Mouse (Mus musculus): ENCODE results near the gene Cdc14a. TPM values are rescaled to one million over a fixed set of nuclear protein-coding genes. Genes with fewer than 3 reads are reported as not detected.

Cdc14a gene
- polyA plus RNA-seq, 1 experiment from 2014 or later: 7.1 TPM

- ATAC-seq: no peak
- no peak for DNase-seq (ENCODE audit: low read depth, low spot score)
- TF ChIP-seq CTCF (IDR thresholded peaks at IDR 0.05): no peak
- ChIA-PET POLR2A (interaction anchor here (0.7 kb wide), 1 partner anchor 427 kb away, joined by 3 read pairs; no protein-coding TSS in a partner anchor), CTCF (interaction anchor here (1.3 kb wide), 1 partner anchor 11 kb away, joined by 4 read pairs; no protein-coding TSS in a partner anchor)
- in situ Hi-C loops (cut with MboI; ENCODE audit: low pct_unique_long_range_greater_than_20kb): loop anchor here (5.0 kb wide), 2 partner anchors 73 to 77 kb away; no protein-coding TSS in a partner anchor
- H3K27me3 ChIP-seq: no peaks in the 10 kb centered on the region
These were observed 4.0 kb downstream of the Cdc14a start for GRCm38 (mm10) chr3:116419791-116420190.

GRCm38 (mm10) chr3:116414451-116414860 lies 9.4 kb downstream of the Cdc14a start:
- no peak for ATAC-seq
- POLR2A ChIA-PET: interaction anchor here (0.6 kb wide), 1 partner anchor 88 kb away, joined by 5 read pairs; no protein-coding TSS in a partner anchor
- DNase-seq (ENCODE audit: low read depth, low spot score): no peak
- CTCF ChIA-PET: interaction anchor here (1.3 kb wide), 1 partner anchor 9 kb away, joined by 4 read pairs; the partner anchor contains the start of gene Cdc14a
- H3K27me3 ChIP-seq: no peaks in the 10 kb centered on the region
- in situ Hi-C loops (cut with MboI; ENCODE audit: low pct_unique_long_range_greater_than_20kb): no loop called here
- TF ChIP-seq CTCF (IDR thresholded peaks at IDR 0.05): no peak

GRCm38 (mm10) chr3:116412954-116413724 lies 10.7 kb downstream of the Cdc14a start:
- DNase-seq (ENCODE audit: low read depth, low spot score) (no peak), ATAC-seq (peak; percentile 24)
- in situ Hi-C loops (cut with MboI; ENCODE audit: low pct_unique_long_range_greater_than_20kb): no loop called here
- ChIA-PET POLR2A (no interaction called here), CTCF (interaction anchor here (1.2 to 1.4 kb wide), 3 partner anchors 9 to 30 kb away, joined by 3 to 7 read pairs (median 3); no protein-coding TSS in a partner anchor)
- TF ChIP-seq CTCF (IDR thresholded peaks at IDR 0.05): no peak
- H3K27me3 ChIP-seq: no peaks in the 10 kb centered on the region

GRCm38 (mm10) chr3:116410051-116410450 lies 13.8 kb downstream of the Cdc14a start:
- no peaks in the 10 kb centered on the region for H3K27me3 ChIP-seq
- no peak for DNase-seq (ENCODE audit: low read depth, low spot score)
- ATAC-seq: no peak
- in situ Hi-C loops (cut with MboI; ENCODE audit: low pct_unique_long_range_greater_than_20kb): no loop called here
- no peak for TF ChIP-seq CTCF (IDR thresholded peaks at IDR 0.05)
- ChIA-PET POLR2A (no interaction called here), CTCF (interaction anchor here (1.2 to 1.8 kb wide), 3 partner anchors 31 to 78 kb away, joined by 3 to 5 read pairs (median 4); no protein-coding TSS in a partner anchor)

- CTCF ChIA-PET: interaction anchor here (1.2 to 1.8 kb wide), 3 partner anchors 32 to 78 kb away, joined by 3 to 5 read pairs (median 4); no protein-coding TSS in a partner anchor
- ATAC-seq: no peak
- no peak for TF ChIP-seq CTCF (IDR thresholded peaks at IDR 0.05)
- in situ Hi-C loops (cut with MboI; ENCODE audit: low pct_unique_long_range_greater_than_20kb): no loop called here
- POLR2A ChIA-PET: no interaction called here
- H3K27me3 ChIP-seq: no peaks in the 10 kb centered on the region
- no peak for DNase-seq (ENCODE audit: low read depth, low spot score)
These were observed 14.3 kb downstream of the Cdc14a start for GRCm38 (mm10) chr3:116409486-116409885.

- DNase-seq (ENCODE audit: low read depth, low spot score): no peak
- in situ Hi-C loops (cut with MboI; ENCODE audit: low pct_unique_long_range_greater_than_20kb): no loop called here
- CTCF ChIA-PET: interaction anchor here (1.3 to 1.8 kb wide), 4 partner anchors 10 to 77 kb away, joined by 4 to 8 read pairs (median 4); no protein-coding TSS in a partner anchor
- no peaks in the 10 kb centered on the region for H3K27me3 ChIP-seq
- POLR2A ChIA-PET: interaction anchor here (0.7 kb wide), 1 partner anchor 15 kb away, joined by 3 read pairs; no protein-coding TSS in a partner anchor
- TF ChIP-seq CTCF (IDR thresholded peaks at IDR 0.05): no peak
- no peak for ATAC-seq
These were observed 15.0 kb downstream of the Cdc14a start for GRCm38 (mm10) chr3:116408856-116409255.

- no peaks in the 10 kb centered on the region for H3K27me3 ChIP-seq
- ChIA-PET CTCF (interaction anchor here (1.1 to 1.3 kb wide), 2 partner anchors 10 to 18 kb away, joined by 4 to 5 read pairs; no protein-coding TSS in a partner anchor), POLR2A (interaction anchor here (0.6 to 1.1 kb wide), 2 partner anchors 19 kb away, joined by 3 read pairs; no protein-coding TSS in a partner anchor)
- TF ChIP-seq CTCF (IDR thresholded peaks at IDR 0.05): no peak
- DNase-seq (ENCODE audit: low read depth, low spot score): no peak
- ATAC-seq: no peak
- in situ Hi-C loops (cut with MboI; ENCODE audit: low pct_unique_long_range_greater_than_20kb): no loop called here
These were observed 18.3 kb downstream of the Cdc14a start for GRCm38 (mm10) chr3:116405516-116405915.

GRCm38 (mm10) chr3:116401436-116401835 lies 22.4 kb downstream of the Cdc14a start:
- in situ Hi-C loops (cut with MboI; ENCODE audit: low pct_unique_long_range_greater_than_20kb): no loop called here
- ChIA-PET POLR2A (no interaction called here), CTCF (interaction anchor here (1.8 kb wide), 1 partner anchor 13 kb away, joined by 4 read pairs; no protein-coding TSS in a partner anchor)
- no peak for DNase-seq (ENCODE audit: low read depth, low spot score)
- no peak for TF ChIP-seq CTCF (IDR thresholded peaks at IDR 0.05)
- H3K27me3 ChIP-seq: no peaks in the 10 kb centered on the region
- no peak for ATAC-seq

GRCm38 (mm10) chr3:116399349-116400090 lies 24.3 kb downstream of the Cdc14a start:
- ATAC-seq (no peak), DNase-seq (ENCODE audit: low read depth, low spot score) (no peak)
- H3K27me3 ChIP-seq: no peaks in the 10 kb centered on the region
- no peak for TF ChIP-seq CTCF (IDR thresholded peaks at IDR 0.05)
- in situ Hi-C loops (cut with MboI; ENCODE audit: low pct_unique_long_range_greater_than_20kb): no loop called here
- POLR2A ChIA-PET: interaction anchor here (0.6 to 1.0 kb wide), 5 partner anchors 17 to 187 kb away, joined by 3 to 11 read pairs (median 3); no protein-coding TSS in a partner anchor
- CTCF ChIA-PET: interaction anchor here (1.4 kb wide), 1 partner anchor 9 kb away, joined by 3 read pairs; no protein-coding TSS in a partner anchor

- DNase-seq (ENCODE audit: low read depth, low spot score) (no peak), ATAC-seq (no peak)
- POLR2A ChIA-PET: interaction anchor here (0.7 kb wide), 1 partner anchor 50 kb away, joined by 3 read pairs; no protein-coding TSS in a partner anchor
- TF ChIP-seq CTCF (IDR thresholded peaks at IDR 0.05): no peak
- CTCF ChIA-PET: interaction anchor here (1.4 kb wide), 1 partner anchor 8 kb away, joined by 3 read pairs; no protein-coding TSS in a partner anchor
- in situ Hi-C loops (cut with MboI; ENCODE audit: low pct_unique_long_range_greater_than_20kb): no loop called here
- no peaks in the 10 kb centered on the region for H3K27me3 ChIP-seq
These were observed 25.3 kb downstream of the Cdc14a start for GRCm38 (mm10) chr3:116398543-116398942.

Measured in Patski (cell line).